Mouse (Mus musculus): ENCODE measurements around the gene Lrrc20.

The Lrrc20 gene

GRCm38 (mm10) chr10:61516866-61517265 lies 41.3 kb downstream of the Lrrc20 start:
- no peak for DNase-seq (ENCODE audit: low spot score)

GRCm38 (mm10) chr10:61517296-61518071 lies 41.9 kb downstream of the Lrrc20 start:
- no peak for DNase-seq (ENCODE audit: low spot score)

GRCm38 (mm10) chr10:61518320-61518719 lies 42.7 kb downstream of the Lrrc20 start:
- no peak for DNase-seq (ENCODE audit: low spot score)

- DNase-seq (ENCODE audit: low spot score), result no peak
Observed at GRCm38 (mm10) chr10:61519491-61519890, 43.9 kb downstream of the Lrrc20 start.

GRCm38 (mm10) chr10:61520714-61521113 lies 45.1 kb downstream of the Lrrc20 start:
- no peak for DNase-seq (ENCODE audit: low spot score)

- no peak for DNase-seq (ENCODE audit: low spot score)
Observed at GRCm38 (mm10) chr10:61530936-61531335, 55.3 kb downstream of the Lrrc20 start.

GRCm38 (mm10) chr10:61533285-61533684 lies 57.7 kb downstream of the Lrrc20 start:
- DNase-seq (ENCODE audit: low spot score), result no peak

GRCm38 (mm10) chr10:61534371-61535101 lies 58.9 kb downstream of the Lrrc20 start:
- DNase-seq (ENCODE audit: low spot score), result peak; percentile 7

GRCm38 (mm10) chr10:61535441-61535840 lies 59.8 kb downstream of the Lrrc20 start:
- DNase-seq (ENCODE audit: low spot score), result no peak

- DNase-seq (ENCODE audit: low spot score), result no peak
Observed at GRCm38 (mm10) chr10:61536130-61537035, 60.8 kb downstream of the Lrrc20 start.

- no peak for DNase-seq (ENCODE audit: low spot score)
Observed at GRCm38 (mm10) chr10:61537036-61537380, 61.4 kb downstream of the Lrrc20 start.

GRCm38 (mm10) chr10:61538446-61538845 lies 62.8 kb downstream of the Lrrc20 start:
- no peak for DNase-seq (ENCODE audit: low spot score)

GRCm38 (mm10) chr10:61544127-61544862 lies 68.7 kb downstream of the Lrrc20 start:
- no peak for DNase-seq (ENCODE audit: low spot score)

- no peak for DNase-seq (ENCODE audit: low spot score)
Observed at GRCm38 (mm10) chr10:61544863-61545240, 69.3 kb downstream of the Lrrc20 start.

GRCm38 (mm10) chr10:61550106-61550505 lies 74.5 kb downstream of the Lrrc20 start:
- no peak for DNase-seq (ENCODE audit: low spot score)

- no peak for DNase-seq (ENCODE audit: low spot score)
Observed at GRCm38 (mm10) chr10:61555155-61555554, 79.6 kb downstream of the Lrrc20 start.

GRCm38 (mm10) chr10:61558631-61559030 lies 83.0 kb downstream of the Lrrc20 start:
- no peak for DNase-seq (ENCODE audit: low spot score)

GRCm38 (mm10) chr10:61559544-61559943 lies 83.9 kb downstream of the Lrrc20 start:
- DNase-seq (ENCODE audit: low spot score), result no peak

- DNase-seq (ENCODE audit: low spot score), result no peak
Observed at GRCm38 (mm10) chr10:61563550-61563949, 87.9 kb downstream of the Lrrc20 start.

GRCm38 (mm10) chr10:61564408-61564807 lies 88.8 kb downstream of the Lrrc20 start:
- DNase-seq (ENCODE audit: low spot score), result no peak

GRCm38 (mm10) chr10:61570181-61570580 lies 94.6 kb downstream of the Lrrc20 start:
- no peak for DNase-seq (ENCODE audit: low spot score)

- no peak for DNase-seq (ENCODE audit: low spot score)
Observed at GRCm38 (mm10) chr10:61572126-61572525, 96.5 kb downstream of the Lrrc20 start.
